Mouse (Mus musculus) bone marrow, adult 2 months (tissue): ENCODE results near the gene Trpv1.

Experiments
- CTCF ChIP-seq: fragments of 200-500 bp; IDR thresholded peaks from 2 replicates; pipeline ENCODE4 v1.5.1; 2011; ENCODE audit warnings: low read length, control low read depth; ENCODE audit not compliant: control insufficient read depth, insufficient read depth
- POLR2A ChIP-seq: fragments of 200-500 bp; IDR thresholded peaks from 2 replicates; pipeline ENCODE4 v1.6.1; 2011; ENCODE audit warnings: low read depth, mild to moderate bottlenecking, control low read depth, low read length, borderline replicate concordance; ENCODE audit not compliant: control insufficient read depth

- TF ChIP-seq POLR2A (no peak), CTCF (no peak)
Measured at GRCm38 (mm10) chr11:73267267-73267666, 33.2 kb downstream of the Trpv1 start, which contains the start of gene Trpv3.
